Mouse (Mus musculus) hindbrain, embryonic 11.5 days (tissue): ENCODE results near the gene Osbpl8. TPM values are rescaled to one million over a fixed set of nuclear protein-coding genes. Genes with fewer than 3 reads are reported as not detected.
A peak's percentile ranks its signal among the peaks of the same experiment; 100 is the strongest.

Source experiments
- ATAC-seq: fragments of 200-750 bp; cut with Nextera tagmentation; 2 replicates; pipeline ENCODE4 v1.8.0; 2017; ENCODE audit warnings: mild to moderate bottlenecking, moderate TSS enrichment, moderate library complexity; ENCODE audit not compliant: low FRiP score
- DNase-seq: peaks from one replicate; pipeline ENCODE4 v3.0.0-alpha.2; 2015; ENCODE audit warnings: low spot score
- H3K27ac ChIP-seq: fragments of 300-500 bp; sonication (generic); 2 replicates; pipeline ENCODE4 v1.5.1; 2014; ENCODE audit warnings: mild to moderate bottlenecking, low read depth, low read length
- H3K27me3 ChIP-seq: fragments of 300-500 bp; sonication (generic); 2 replicates; pipeline ENCODE4 v1.6.1; 2014; ENCODE audit warnings: mild to moderate bottlenecking, low read length, moderate library complexity, mixed read lengths; ENCODE audit not compliant: control insufficient read depth, insufficient read depth
- H3K36me3 ChIP-seq: fragments of 300-500 bp; sonication (generic); 2 replicates; pipeline ENCODE4 v1.6.1; 2014; ENCODE audit warnings: mild to moderate bottlenecking, low read length, moderate library complexity, mixed read lengths; ENCODE audit not compliant: control insufficient read depth, insufficient read depth
- H3K4me1 ChIP-seq: fragments of 300-500 bp; sonication (generic); replicated peaks from 2 replicates; pipeline ENCODE4 v1.6.1; 2014; ENCODE audit warnings: low read length, mixed read lengths; ENCODE audit not compliant: control insufficient read depth, insufficient read depth
- H3K4me2 ChIP-seq: fragments of 300-500 bp; sonication (generic); replicated peaks from 2 replicates; pipeline ENCODE4 v1.6.1; 2014; ENCODE audit warnings: mild to moderate bottlenecking, low read depth, low read length
- H3K4me3 ChIP-seq: fragments of 300-500 bp; sonication (generic); 2 replicates; pipeline ENCODE4 v1.5.1; 2014; ENCODE audit warnings: low read depth, low read length
- H3K9ac ChIP-seq: fragments of 300-500 bp; sonication (generic); 2 replicates; pipeline ENCODE4 v1.6.1; 2014; ENCODE audit warnings: low read depth, low read length
- H3K9me3 ChIP-seq: fragments of 300-500 bp; sonication (generic); 2 replicates; pipeline ENCODE4 v1.6.1; 2016; ENCODE audit warnings: low read length; ENCODE audit not compliant: control insufficient read depth
- WGBS: fragments of 180-500 bp; shearing (Covaris S2); extraction: QIAGEN DNeasy Blood & Tissue Kit; methylation state at CpG from one replicate; pipeline ENCODE4 v1.1.7; 2014; 5-methylcytosine and 5-hydroxymethylcytosine counted together
- polyA plus RNA-seq: library from polyadenylated mRNA; unstranded; fragments of >200 nt; fragmentation: Nextera tagmentation; extraction: Ambion mirVana; gene quantifications from 2 replicates; pipeline ENCODE4 v1.2.1, GENCODE M21; 2014

Osbpl8 gene
- polyA plus RNA-seq, 1 experiment from 2014 or later: 15.4 TPM

DNA sequence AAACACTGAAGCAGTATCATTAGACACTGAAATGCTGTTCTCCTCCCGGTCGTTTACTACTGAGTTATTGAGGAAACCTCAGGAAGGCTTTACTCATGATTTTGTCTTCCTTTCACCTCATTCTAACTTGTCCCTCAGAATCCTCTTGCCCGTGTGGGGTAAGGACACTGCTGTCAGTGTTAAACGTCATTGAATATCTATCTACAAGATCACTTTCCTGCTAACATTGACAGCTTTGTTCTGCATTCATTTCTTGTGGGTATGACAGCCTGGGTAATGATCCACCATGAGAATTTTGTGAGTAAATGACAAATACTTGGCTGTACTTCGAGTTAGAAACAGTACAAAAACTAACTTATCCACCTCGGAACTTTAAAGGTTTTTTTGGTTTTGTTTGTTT is 133.1 kb downstream of the Osbpl8 start:
- DNase-seq (peak; percentile 10), ATAC-seq (no peak)
- peak overlapping the region; percentile 58 for H3K4me2 ChIP-seq
- no peak overlapping the region for H3K9ac ChIP-seq
- H3K36me3 ChIP-seq: no peaks in the 10 kb centered on the region
- H3K9me3 ChIP-seq: no peaks in the 10 kb centered on the region
- 50% methylated on average over 6 of the region's 6 CpGs for WGBS
- no peaks in the 10 kb centered on the region for H3K27me3 ChIP-seq
- no peaks in the 10 kb centered on the region for H3K4me1 ChIP-seq
- peak overlapping the region; percentile 70; the same call in 1 of the 2 replicates for H3K4me3 ChIP-seq
- H3K27ac ChIP-seq: no peak overlapping the region

DNA sequence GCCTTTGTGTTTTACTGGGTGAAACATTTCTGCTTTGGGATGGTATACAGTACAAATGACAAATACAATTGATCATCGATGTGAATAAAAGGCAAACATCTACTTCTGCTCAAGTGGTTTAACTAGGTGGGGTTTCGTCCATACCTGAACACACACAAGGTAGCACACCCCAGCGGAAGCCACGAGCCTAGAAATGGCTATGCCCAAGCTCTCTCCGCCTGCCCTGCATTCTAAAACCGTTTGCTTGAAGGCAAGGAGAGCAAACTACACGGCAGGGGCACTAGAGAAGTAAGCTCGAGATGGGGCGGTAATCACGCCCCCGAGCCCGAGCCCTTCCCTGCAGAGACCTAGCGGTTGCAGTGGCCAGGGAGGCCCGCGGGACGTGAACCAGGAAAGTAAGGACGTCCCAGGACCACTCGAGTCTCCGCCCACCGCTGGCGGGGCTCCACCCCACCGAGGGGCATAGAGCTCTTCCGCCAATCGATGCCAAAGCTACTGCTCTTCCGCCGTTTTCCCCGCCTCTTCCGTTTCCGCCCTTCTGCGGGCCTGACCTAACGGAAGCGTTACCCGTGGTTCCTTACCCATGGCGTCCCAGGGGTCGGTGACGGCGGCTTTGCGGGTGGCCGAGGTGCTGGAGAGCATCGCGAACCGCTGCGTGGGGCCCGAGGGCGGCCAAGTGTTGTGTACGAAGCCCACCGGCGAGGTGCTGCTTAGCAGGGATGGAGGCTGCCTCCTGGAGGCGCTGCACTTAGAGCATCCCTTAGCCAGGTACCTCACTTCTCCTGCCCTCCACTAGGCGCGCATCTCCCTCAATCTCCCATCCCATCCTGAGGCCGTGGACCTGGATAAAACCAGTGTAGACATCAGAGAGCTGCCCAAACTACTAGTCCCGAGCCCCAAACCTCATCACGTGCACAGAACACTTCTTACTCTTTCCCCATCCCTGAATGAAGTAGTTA is 133.9 kb downstream of the Osbpl8 start, which contains the start of gene Bbs10:
TSS of gene Bbs10 (plus strand) at position 540 of the 959 bp plus-strand sequence.
- under 1% methylated on average over 52 of the region's 54 CpGs for whole genome bisulfite sequencing
- peak within 1 kb of the TSS; percentile 70 for H3K4me3 ChIP-seq
- ATAC-seq (peak; percentile 100), DNase-seq (peak; percentile 98)
- peak within 1 kb of the TSS; percentile 85 for H3K27ac ChIP-seq
- H3K36me3 ChIP-seq: no peaks in the 10 kb centered on the region
- no peaks in the 10 kb centered on the region for H3K27me3 ChIP-seq
- H3K4me1 ChIP-seq: no peaks in the 10 kb centered on the region
- no peaks in the 10 kb centered on the region for H3K9me3 ChIP-seq
- peak within 1 kb of the TSS; percentile 73 for H3K9ac ChIP-seq
- peak within 1 kb of the TSS; percentile 58 for H3K4me2 ChIP-seq

- no peaks in the 10 kb centered on the region for H3K36me3 ChIP-seq
- H3K27me3 ChIP-seq: no peaks in the 10 kb centered on the region
- no peaks in the 10 kb centered on the region for H3K4me1 ChIP-seq
- H3K27ac ChIP-seq: no peak overlapping the region
- H3K4me2 ChIP-seq: no peak overlapping the region
- no peak overlapping the region for H3K4me3 ChIP-seq
- no peak for ATAC-seq
- H3K9me3 ChIP-seq: no peaks in the 10 kb centered on the region
- no peak overlapping the region for H3K9ac ChIP-seq
- DNase-seq: no peak
- 92% methylated on average over 6 of the region's 6 CpGs for WGBS
Observed at GRCm38 (mm10) chr10:111299591-111299990, 135.0 kb downstream of the Osbpl8 start.

GRCm38 (mm10) chr10:111301041-111301440 is 136.5 kb downstream of the Osbpl8 start:
- Histone ChIP-seq H3K4me1 (no peaks in the 10 kb centered on the region), H3K9ac (no peak overlapping the region), H3K27me3 (no peaks in the 10 kb centered on the region), H3K36me3 (no peaks in the 10 kb centered on the region), H3K4me3 (no peak overlapping the region), H3K27ac (no peak overlapping the region), H3K4me2 (no peak overlapping the region), H3K9me3 (no peaks in the 10 kb centered on the region)
- no peak for ATAC-seq
- WGBS: 97% methylated on average over 5 of the region's 5 CpGs
- DNase-seq: no peak

DNA sequence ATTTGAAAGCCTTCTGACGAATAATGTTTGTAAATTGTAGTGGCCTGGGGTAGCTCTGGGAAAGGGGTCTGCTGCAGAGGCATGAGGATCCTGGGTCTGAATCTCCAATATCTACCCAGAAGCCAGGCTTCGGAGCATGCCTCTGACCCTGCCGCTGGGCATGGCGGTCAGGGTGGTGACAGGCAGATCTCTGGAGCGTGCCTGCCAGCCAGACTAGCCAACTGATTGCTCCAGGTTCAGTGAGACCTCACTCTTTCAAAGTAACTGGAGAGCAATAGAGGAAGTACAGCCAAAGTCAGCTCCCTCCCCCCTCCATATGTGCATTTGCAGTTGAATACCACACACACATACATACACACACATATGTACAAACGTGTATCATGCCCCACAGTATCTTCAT is 137.9 kb downstream of the Osbpl8 start:
- H3K27ac ChIP-seq: no peak overlapping the region
- H3K4me1 ChIP-seq: no peaks in the 10 kb centered on the region
- H3K4me2 ChIP-seq: no peak overlapping the region
- no peak overlapping the region for H3K4me3 ChIP-seq
- ATAC-seq: no peak
- no peaks in the 10 kb centered on the region for H3K9me3 ChIP-seq
- no peaks in the 10 kb centered on the region for H3K36me3 ChIP-seq
- no peaks in the 10 kb centered on the region for H3K27me3 ChIP-seq
- no peak overlapping the region for H3K9ac ChIP-seq
- 91% methylated on average over 6 of the region's 6 CpGs for WGBS
- DNase-seq: no peak

DNA sequence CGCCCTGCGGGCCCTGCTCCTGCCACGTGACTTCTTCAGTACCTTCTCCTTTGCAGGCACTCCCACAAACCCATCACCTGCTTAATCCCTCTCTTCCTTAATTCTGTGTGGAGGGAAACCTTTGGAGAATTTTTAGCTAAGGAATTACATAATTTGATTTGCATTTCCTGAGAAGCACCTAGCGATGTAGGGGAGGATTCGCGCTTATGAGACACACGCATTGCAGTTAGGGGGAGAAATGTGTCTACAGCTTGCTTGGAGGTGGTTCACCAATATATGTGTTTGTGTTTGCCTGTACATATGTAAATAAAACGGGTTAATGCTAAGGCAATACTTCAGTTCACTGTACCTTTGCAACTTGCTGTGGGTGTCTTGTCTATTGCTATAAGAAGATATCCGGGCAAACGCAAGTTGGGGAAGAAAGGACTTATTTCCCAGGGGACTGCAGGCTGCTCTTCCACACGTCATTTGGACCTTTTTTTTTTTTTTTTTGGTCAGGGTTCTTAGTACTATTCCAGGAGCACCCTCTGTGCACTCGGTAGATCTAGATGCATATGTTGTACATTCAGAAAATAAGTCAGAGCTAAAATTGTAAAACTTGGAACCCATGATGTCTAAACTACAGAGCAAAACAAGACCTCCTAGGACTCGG is 144.4 kb downstream of the Osbpl8 start:
- Histone ChIP-seq H3K4me2 (no peak overlapping the region), H3K9ac (no peak overlapping the region), H3K27me3 (no peaks in the 10 kb centered on the region), H3K36me3 (no peaks in the 10 kb centered on the region), H3K4me1 (no peaks in the 10 kb centered on the region), H3K4me3 (no peak overlapping the region), H3K9me3 (no peaks in the 10 kb centered on the region), H3K27ac (no peak overlapping the region)
- WGBS: 90% methylated on average over 13 of the region's 13 CpGs
- ATAC-seq (no peak), DNase-seq (no peak)

- 82% methylated on average over 6 of the region's 6 CpGs for WGBS
- no peak overlapping the region for H3K4me2 ChIP-seq
- no peaks in the 10 kb centered on the region for H3K27me3 ChIP-seq
- no peaks in the 10 kb centered on the region for H3K36me3 ChIP-seq
- no peaks in the 10 kb centered on the region for H3K9me3 ChIP-seq
- no peaks in the 10 kb centered on the region for H3K4me1 ChIP-seq
- H3K9ac ChIP-seq: no peak overlapping the region
- no peak overlapping the region for H3K27ac ChIP-seq
- H3K4me3 ChIP-seq: no peak overlapping the region
- ATAC-seq (no peak), DNase-seq (no peak)
Observed at GRCm38 (mm10) chr10:111313282-111313681, 148.7 kb downstream of the Osbpl8 start.

DNA sequence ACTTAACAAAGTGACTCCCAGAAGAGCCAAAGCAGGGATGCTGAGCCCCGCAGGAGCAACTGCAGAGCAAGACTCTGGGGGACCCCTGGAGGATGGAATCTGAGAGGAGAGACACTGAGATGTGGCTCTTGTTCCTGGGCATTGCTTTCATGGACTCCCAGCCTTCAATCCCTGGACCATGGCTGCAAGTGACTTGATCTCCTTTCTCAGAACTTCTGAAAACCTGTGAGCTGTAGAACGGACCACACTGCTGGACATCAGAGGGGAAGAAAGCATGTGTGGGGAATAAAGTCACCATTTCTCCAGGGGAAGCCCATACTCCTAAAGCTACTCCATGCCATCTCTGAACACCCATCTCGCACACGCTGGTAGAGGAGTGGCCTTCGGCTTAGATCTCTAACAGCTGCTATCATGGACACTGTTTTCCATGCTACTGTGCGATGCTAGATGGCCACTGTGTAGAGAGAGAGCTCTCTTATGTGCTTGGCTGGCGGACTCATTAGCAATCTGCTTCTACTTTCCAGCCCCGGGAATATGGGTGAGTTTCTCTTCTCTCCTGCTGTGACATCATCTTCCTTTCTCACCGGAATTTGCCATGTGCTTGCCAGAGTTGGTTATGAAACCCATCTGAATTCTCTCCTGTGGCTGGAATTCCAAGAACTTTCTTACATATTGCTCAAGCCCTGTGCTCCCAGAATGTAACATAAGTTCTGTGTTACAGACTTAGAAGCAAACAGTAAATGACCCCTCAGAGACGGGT is 150.3 kb downstream of the Osbpl8 start:
- Histone ChIP-seq H3K36me3 (no peaks in the 10 kb centered on the region), H3K9ac (no peak overlapping the region), H3K9me3 (no peaks in the 10 kb centered on the region), H3K4me1 (no peaks in the 10 kb centered on the region), H3K4me2 (no peak overlapping the region), H3K4me3 (no peak overlapping the region), H3K27me3 (no peaks in the 10 kb centered on the region), H3K27ac (no peak overlapping the region)
- ATAC-seq (no peak), DNase-seq (no peak)
- 76% methylated on average over 10 of the region's 10 CpGs for WGBS
